Mouse (Mus musculus) common myeloid progenitor, adult 5-6 weeks (primary cell): ENCODE measurements at regions not wholly inside any gene's neighbourhood (a gene's known extent, or its start where the extent isn't known, plus 50 kb on each side); places are given as distances from the start of the nearest gene placed in this dataset.
"Not testable (repeated sequence)": the region's sequence is repeated elsewhere in the genome, so short reads cannot be mapped to it uniquely, and the experiment has no call there.

Source experiments
- ATAC-seq: replicated peaks from 2 replicates; pipeline ENCODE4 v1.8.0; 2016; ENCODE audit warnings: low read depth, mild to moderate bottlenecking, moderate TSS enrichment, inconsistent platforms; ENCODE audit not compliant: poor library complexity, severe bottlenecking

DNA sequence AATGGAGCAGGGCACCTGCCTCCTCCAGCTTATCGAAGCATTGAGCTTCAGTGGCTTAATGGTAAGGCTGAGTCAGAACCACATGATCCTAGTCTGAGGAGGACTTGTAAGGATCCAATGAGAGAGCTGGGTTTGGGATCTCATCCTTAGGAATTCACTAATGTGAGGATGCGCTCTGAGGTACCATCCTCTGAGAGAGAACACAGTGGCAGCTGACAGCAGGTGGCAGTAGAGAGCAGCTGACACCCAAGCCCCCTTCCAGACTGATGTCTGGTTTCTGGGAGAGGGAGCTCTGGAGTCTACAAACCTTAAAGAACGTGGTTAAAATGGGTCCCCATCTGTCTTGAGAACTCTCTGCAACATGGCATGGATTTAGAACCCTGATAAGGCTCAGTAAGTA lies 137.8 kb downstream of the B3glct start:
- ATAC-seq = peak; percentile 83

- ATAC-seq = no peak
Measured at GRCm38 (mm10) chr5:149818812-149819211, 140.8 kb downstream of the B3glct start.

DNA sequence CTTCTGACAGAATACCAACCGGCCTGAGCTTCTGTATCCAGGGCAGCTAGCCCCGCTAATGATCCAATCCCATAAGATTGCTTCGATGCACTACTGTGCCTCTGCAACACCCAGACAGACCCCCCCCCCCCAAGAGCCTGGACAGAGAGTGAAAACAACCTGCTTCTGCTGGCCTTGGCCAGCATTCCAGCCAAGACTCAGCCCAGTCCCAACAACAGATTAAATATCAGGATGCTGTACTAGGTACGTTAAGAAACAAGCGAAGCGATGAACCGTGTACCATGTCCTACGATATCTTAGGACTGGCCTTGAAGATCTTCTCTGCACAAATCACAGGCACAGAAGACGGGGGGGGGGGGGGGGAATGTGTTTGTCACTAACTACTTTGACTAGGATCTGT lies 145.8 kb downstream of the B3glct start:
- no peak for ATAC-seq

DNA sequence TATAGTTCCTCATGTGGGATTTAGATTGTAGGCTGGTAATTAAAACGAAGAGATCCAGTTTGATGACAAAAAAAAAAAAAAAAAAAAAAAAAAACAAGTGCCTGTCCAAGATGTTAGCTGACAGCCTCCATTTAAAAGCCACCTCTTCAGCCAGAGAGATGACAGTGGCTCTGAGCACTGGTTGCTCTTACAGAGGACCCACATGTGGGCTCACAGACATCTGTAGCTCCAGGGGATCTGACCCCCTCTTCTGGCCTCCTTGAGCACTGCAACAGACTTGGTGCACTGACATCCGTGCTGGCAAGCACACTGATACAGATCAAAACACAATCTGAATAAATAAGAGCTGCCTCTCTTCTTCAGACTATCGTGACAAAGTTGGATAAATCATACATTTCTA lies 149.6 kb downstream of the B3glct start:
- no peak for ATAC-seq

DNA sequence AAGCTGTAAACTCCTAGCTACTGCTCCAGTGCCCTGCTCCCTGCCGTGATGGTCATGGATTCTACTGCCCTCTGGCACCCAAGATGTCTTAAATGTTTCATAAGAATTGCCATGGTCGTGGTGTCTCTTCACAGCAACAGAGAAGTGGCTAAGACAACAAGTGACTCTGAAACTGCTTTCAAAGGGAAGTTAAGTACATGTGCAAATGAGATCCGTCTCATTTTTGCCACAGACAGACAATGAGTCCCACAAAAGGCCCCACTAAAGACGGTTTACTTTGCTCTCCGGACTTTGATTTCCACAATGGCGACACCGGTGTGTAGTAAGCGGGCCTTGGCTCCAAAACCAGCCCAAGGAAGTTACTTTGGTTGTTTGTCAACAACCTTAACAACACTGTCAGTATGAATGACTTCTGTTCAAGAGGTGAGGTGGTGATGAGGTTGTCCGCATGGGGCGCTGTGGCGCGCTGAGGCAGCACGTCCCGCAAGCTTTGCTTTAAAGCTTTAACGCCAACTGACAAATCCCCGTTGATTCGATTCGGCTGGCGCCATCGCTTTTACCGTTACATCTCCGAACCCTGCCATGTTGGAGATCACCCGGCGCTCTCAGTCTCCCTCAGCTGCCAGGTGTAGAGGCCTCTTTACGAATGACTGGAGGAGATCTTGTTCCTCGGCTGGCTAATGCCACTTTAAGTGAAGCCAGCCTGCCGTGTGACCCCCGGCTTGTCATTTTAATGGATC lies 153.3 kb downstream of the B3glct start:
- ATAC-seq = peak; percentile 99

DNA sequence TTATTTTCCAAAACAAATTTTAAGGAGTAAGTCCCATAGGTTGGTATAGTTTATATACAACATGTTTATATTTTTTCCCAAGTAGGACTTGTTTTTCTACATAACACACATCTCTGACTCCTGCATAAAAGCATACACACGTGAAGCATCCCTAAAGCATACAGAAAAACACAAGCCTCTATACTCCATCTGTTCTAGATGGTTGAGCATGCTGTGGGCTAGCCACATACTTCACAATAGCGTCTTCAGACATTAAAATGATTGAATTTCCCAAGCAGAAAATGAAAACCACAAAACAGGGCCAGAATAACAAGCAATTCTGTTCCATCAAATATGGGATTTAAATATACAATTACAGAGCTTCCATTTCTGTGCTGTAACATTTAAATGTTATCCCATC lies 159.3 kb downstream of the B3glct start:
- ATAC-seq = no peak

GRCm38 (mm10) chr5:149842491-149842890 lies 164.5 kb downstream of the B3glct start:
- no peak for ATAC-seq

DNA sequence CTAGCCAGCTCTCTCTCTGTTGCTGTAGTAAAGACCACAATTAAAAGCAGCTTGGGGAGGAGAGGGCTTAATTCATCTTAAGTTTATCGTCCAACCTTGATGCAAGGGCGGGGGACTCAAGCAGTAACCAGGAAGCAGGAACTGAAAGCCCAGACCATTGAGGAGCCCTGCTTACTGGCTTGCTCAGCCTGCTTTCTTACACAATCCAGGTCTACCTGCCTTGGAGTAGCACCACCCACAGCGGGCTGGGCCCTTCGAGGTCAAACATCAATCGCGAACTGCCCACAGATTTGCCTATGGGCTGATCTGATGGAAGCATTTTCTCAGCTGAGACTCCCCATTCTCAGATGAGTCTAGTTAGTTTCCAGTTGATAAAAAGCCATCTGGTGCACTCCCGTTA lies 165.3 kb downstream of the B3glct start:
- ATAC-seq = no peak

- ATAC-seq = no peak
Measured at GRCm38 (mm10) chr5:149845256-149845655, 167.2 kb downstream of the B3glct start.

GRCm38 (mm10) chr5:149848465-149848864 lies 170.0 kb upstream of the Rxfp2 start:
- no peak for ATAC-seq

DNA sequence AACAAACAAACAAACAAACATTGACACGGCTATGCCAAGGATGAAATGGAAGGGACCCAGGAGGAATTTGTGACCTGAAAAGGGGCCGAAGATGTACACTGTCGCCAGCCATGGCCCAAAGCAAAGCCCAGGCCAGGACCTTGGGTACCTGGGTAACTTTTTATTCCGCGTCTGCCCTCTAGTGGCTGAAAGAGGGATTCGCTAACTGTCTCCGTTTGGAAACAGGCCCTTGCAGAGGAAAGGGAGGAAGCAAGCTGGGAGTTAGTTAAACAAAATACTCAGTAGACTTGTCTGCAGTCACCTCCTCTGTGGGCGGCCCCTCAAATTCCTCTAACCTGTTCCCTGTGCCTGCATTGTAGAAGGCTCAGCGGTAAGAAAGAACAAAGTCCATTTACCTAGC lies 167.5 kb upstream of the Rxfp2 start:
- ATAC-seq = peak; percentile 68

DNA sequence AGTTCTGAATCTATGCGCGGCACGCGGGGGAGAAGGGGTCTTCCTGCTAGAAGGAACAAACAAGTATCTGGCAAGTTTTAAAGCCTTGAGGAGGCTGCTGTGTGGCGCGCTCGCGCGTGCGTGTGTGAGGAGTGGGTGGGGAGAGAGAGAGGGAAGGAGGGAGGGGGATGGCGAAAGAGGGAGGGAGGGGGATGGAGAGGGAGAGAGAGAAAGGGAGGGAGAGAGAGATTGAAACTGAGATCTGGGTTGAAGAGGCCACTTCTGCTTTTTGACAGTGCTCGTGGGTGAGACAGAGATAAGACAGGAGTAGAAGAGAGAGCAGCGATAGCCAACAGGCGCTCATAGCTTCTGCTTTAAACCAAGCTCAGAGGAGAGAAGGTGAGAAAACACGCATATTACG lies 166.0 kb upstream of the Rxfp2 start:
- ATAC-seq = peak; percentile 82

- no peak for ATAC-seq
Measured at GRCm38 (mm10) chr5:149856101-149856500, 162.4 kb upstream of the Rxfp2 start.

DNA sequence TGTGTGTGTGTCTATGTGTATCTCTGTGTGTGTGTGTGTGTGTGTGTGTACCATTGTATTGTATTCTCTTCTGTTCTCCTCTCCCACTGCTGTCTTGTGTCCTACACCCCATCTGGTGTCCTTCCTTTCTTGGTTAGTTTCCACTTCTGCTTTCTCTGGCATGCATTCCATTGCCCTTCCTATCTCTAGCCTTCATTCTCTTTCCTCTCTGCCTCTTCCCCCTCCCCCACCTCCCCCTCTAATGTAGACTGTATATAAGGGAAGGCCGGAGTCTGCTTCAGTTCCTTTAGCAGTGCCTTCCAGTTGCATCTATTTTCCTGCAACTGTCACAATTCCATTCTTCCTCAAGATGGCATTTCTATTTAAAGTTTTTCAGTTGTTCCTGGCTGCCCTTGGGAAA lies 161.5 kb upstream of the Rxfp2 start:
- ATAC-seq = peak; percentile 64

DNA sequence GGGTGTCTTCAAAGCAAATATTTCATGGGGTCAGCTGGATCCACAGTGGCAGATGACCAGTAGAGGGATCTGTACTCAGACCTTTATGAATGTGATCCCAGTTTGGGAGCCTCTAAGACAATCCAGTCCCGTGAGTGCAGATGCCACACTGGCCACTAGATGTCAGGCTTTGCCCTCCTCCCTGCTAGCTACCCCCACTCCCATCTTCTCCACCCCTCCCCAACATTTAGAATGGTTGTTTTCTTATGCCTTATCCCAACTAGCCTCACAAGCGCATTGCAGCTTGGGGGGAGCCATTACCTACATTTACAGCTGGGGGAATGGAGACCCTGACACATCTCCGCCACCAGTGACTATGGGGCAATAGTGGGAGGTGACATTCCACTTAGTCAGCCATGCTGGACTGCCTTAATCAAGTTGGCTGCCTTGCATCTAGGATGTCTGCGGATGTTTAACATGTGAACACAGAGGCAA lies 156.9 kb upstream of the Rxfp2 start:
- peak; percentile 83 for ATAC-seq

- no peak for ATAC-seq
Measured at GRCm38 (mm10) chr5:149867926-149868325, 150.5 kb upstream of the Rxfp2 start.

GRCm38 (mm10) chr5:149869441-149869840 lies 149.0 kb upstream of the Rxfp2 start:
- no peak for ATAC-seq

- ATAC-seq = no peak
Measured at GRCm38 (mm10) chr5:149870596-149870995, 147.9 kb upstream of the Rxfp2 start.

- no peak for ATAC-seq
Measured at GRCm38 (mm10) chr5:149871521-149871920, 147.0 kb upstream of the Rxfp2 start.

- no peak for ATAC-seq
Measured at GRCm38 (mm10) chr5:149873482-149874002, 144.9 kb upstream of the Rxfp2 start.

GRCm38 (mm10) chr5:149874342-149874741 lies 144.1 kb upstream of the Rxfp2 start:
- no peak for ATAC-seq

DNA sequence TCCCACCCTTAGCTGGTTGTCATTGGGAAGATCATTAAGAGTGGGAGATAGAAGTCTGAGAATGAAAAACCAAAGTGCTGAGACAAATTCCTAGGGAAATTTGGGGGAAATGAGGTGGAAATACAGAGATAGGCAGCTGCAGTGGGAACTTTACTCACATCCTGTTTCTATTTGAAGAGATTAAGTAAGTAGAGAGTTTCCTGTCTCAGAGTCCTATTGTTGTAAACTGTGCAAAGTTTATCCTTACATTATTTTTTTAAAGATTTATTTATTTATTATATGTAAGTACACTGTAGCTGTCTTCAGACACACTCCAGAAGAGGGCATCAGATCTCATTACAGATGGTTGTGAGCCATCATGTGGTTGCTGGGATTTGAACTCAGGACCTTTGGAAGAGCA lies 126.0 kb upstream of the Rxfp2 start:
- not testable (repeated sequence) for ATAC-seq
